Mouse (Mus musculus) C2C12 (cell line): ENCODE measurements around the gene Wfdc16. TPM values are rescaled to one million over a fixed set of nuclear protein-coding genes. Genes with fewer than 3 reads are reported as not detected.
"Not testable (repeated sequence)": the region's sequence is repeated elsewhere in the genome, so short reads cannot be mapped to it uniquely, and the experiment has no call there.

Source experiments
- H3K27me3 ChIP-seq: one replicate; pipeline ENCODE4 v1.6.1; 2011; ENCODE audit not compliant: control insufficient read depth, insufficient read depth, insufficient read length
- H3K36me3 ChIP-seq: one replicate; pipeline ENCODE4 v1.6.1; 2011; ENCODE audit not compliant: control insufficient read depth, insufficient read depth
- H3K4me3 ChIP-seq: one replicate; pipeline ENCODE4 v1.5.1; 2011; ENCODE audit warnings: mild to moderate bottlenecking, control low read depth; ENCODE audit not compliant: poor library complexity, insufficient read depth, severe bottlenecking
- H3K79me2 ChIP-seq: one replicate; pipeline ENCODE4 v1.6.1; 2011; ENCODE audit not compliant: control insufficient read depth, insufficient read depth
- H3K79me3 ChIP-seq: one replicate; pipeline ENCODE4 v1.6.1; 2011; ENCODE audit warnings: low read depth, control low read depth
- H3ac ChIP-seq: one replicate; pipeline ENCODE3; 2011; ENCODE audit warnings: low read depth; ENCODE audit not compliant: control insufficient read depth, insufficient read length
- CEBPB ChIP-seq: IDR thresholded peaks from one replicate; pipeline ENCODE4 v1.6.1; 2011; ENCODE audit warnings: low read depth, mild to moderate bottlenecking, control low read depth, moderate library complexity
- CTCF ChIP-seq: IDR thresholded peaks from one replicate; pipeline ENCODE4 v1.5.1; 2011; ENCODE audit not compliant: control insufficient read depth, insufficient read depth, insufficient read length
- FOSL1 ChIP-seq: IDR thresholded peaks from one replicate; pipeline ENCODE4 v1.8.0; 2011; ENCODE audit warnings: mild to moderate bottlenecking, low read length; ENCODE audit not compliant: poor library complexity, insufficient read depth, severe bottlenecking
- MAX ChIP-seq: IDR thresholded peaks from one replicate; pipeline ENCODE4 v1.6.1; 2011; ENCODE audit warnings: mild to moderate bottlenecking, control low read depth
- MYOD1 ChIP-seq: IDR thresholded peaks from one replicate; pipeline ENCODE4 v1.6.1; 2011; ENCODE audit warnings: low read depth; ENCODE audit not compliant: control insufficient read depth, insufficient read length
- MYOG ChIP-seq: IDR thresholded peaks from one replicate; pipeline ENCODE4 v1.6.1; 2011; ENCODE audit not compliant: control insufficient read depth, insufficient read length; ENCODE audit errors: extremely low read depth
- USF1 ChIP-seq: IDR thresholded peaks from one replicate; pipeline ENCODE4 v1.6.1; 2011; ENCODE audit warnings: low read depth, mild to moderate bottlenecking, control low read depth, moderate library complexity
- polyA plus RNA-seq: library from polyadenylated mRNA; unstranded; fragments of >200 nt; fragmentation: generic; extraction: Trizol; gene quantifications from one replicate; pipeline ENCODE4 v1.2.1, GENCODE M21; 2012; ENCODE audit warnings: missing spikeins

The Wfdc16 gene
- polyA plus RNA-seq, 1 experiment: not detected

DNA sequence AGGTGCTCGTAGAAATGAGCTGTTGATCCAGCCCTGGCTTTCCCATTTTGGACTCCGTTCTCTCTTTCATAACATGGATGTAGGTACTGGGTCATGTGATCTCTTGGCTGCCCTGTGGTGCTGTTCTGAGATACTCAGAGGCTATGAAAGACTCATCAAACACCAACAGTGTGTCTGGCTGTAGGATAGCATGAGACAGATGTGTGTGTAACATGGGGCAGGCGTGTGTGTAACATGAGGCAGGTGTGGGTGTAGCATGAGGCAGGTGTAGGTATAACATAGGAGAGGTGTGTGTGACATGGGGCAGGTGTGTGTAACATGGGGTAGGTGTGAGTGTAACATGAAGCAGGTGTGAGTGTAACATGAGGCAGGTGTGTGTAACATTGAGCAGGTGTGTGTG lies 23.2 kb downstream of the Wfdc16 start:
- Histone ChIP-seq H3K27me3 (peaks cover 12% of the 10 kb centered on the region), H3K79me2 (no peaks in the 10 kb centered on the region), H3ac (no peak overlapping the region), H3K79me3 (no peaks in the 10 kb centered on the region), H3K36me3 (no peaks in the 10 kb centered on the region), H3K4me3 (no peak overlapping the region)
- TF ChIP-seq CEBPB (no peak), CTCF (no peak), MAX (no peak), MYOG (no peak), MYOD1 (no peak), FOSL1 (no peak), USF1 (no peak)

DNA sequence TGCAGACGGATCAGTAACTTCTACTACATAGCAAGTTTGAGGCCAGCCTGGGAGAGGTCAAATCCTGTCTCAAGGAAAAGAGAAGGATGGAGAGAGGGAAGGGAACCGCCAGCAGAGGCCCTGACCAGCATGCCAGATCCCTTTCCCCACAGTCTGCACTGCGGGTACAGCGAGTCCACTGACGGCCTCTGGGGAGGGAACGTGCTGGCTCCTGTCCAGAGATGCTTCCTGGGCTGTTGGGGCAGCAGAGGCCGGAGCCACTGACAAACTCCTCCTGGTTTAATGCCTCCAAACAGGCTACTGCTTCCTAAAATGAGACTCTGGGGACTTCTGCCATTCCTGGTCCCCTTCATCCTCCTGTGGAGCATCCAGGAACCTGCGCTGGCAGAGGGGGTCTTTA lies 25.1 kb downstream of the Wfdc16 start, which contains the start of the genes Wfdc6b and Wfdc8:
Gene Wfdc6b, plus strand, starts transcription at position 52 of the 400 bp plus-strand sequence.
Gene Wfdc8, minus strand, starts transcription at position 156 of the 400 bp plus-strand sequence.
- not testable (repeated sequence) for H3K36me3 ChIP-seq, H3K79me3 ChIP-seq, H3K79me2 ChIP-seq, H3ac ChIP-seq, H3K4me3 ChIP-seq
- H3K27me3 ChIP-seq: peaks cover 15% of the 10 kb centered on the region

DNA sequence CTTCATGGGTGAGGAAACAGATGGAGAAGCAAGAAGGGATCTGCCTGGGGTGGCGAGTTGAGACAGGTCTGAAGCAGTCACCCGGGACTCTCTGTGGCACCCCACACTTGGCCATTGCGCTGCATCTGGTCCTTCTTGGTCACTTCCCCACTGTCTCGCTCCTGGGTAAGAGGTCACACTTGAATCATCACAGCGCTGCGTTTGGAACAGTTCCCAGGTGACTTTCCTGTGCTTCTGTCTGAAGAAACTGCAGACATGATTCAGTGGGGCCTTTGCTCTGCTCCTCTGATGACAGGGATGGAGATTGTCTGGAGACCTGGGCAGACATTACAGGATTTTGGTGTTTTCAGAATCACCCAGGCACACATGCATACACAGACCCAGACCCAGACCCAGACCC lies 29.8 kb downstream of the Wfdc16 start:
- no peak overlapping the region for H3K4me3 ChIP-seq
- peaks cover 35% of the 10 kb centered on the region for H3K27me3 ChIP-seq

DNA sequence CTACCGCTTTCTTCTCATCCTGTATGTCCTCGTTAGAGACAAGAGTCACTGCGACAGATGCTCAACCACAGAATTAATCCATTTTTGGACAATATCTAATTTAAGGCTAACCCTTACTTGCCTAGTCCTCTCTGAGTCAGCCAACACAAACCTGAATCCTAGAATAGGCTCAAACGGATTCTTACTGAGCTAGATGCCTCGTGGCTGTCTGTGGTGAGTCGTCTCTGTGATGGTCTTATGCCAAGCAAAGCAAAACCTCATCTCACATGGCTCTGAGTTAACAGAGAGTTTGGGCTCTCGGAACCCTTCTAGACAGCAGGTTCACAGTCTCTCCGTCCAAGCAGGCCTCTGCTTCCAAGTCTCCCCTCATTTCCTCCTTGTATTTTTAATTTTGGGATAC lies 34.2 kb downstream of the Wfdc16 start:
- Histone ChIP-seq H3K4me3 (no peak overlapping the region), H3K79me3 (no peaks in the 10 kb centered on the region), H3K36me3 (no peaks in the 10 kb centered on the region), H3ac (no peak overlapping the region), H3K79me2 (no peaks in the 10 kb centered on the region), H3K27me3 (peaks cover 36% of the 10 kb centered on the region)
- TF ChIP-seq MYOD1 (no peak), CEBPB (no peak), MYOG (no peak), MAX (no peak), USF1 (no peak), FOSL1 (no peak), CTCF (no peak)

More for the DNA sequence above, 29.8 kb downstream of the Wfdc16 start:
- H3K36me3 ChIP-seq: no peaks in the 10 kb centered on the region
- no peaks in the 10 kb centered on the region for H3K79me2 ChIP-seq
- TF ChIP-seq CEBPB (no peak), MYOG (no peak), CTCF (no peak), FOSL1 (no peak)
- H3ac ChIP-seq: no peak overlapping the region
- no peaks in the 10 kb centered on the region for H3K79me3 ChIP-seq

DNA sequence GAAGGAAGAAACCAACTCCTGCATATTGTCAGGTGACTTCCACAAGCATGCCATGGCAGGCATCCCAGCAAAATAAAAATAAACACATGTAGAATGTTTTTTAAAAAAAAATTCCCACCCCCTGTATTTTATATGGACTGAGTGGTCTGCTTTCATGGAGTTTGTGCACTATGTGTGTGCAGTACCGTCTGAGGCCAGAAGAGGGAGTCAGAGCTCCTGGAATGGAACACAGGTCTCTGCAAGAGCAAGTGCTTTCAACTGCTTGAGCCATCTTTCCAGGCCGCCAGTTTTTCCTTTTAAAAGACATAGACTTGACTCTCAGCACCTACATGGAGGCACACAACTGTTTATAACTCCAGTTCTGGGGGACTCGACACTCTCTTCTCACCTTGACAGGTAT lies 35.1 kb downstream of the Wfdc16 start:
- Histone ChIP-seq H3K27me3 (peaks cover 33% of the 10 kb centered on the region), H3K36me3 (no peaks in the 10 kb centered on the region), H3K79me3 (no peaks in the 10 kb centered on the region), H3K4me3 (no peak overlapping the region), H3ac (no peak overlapping the region), H3K79me2 (no peaks in the 10 kb centered on the region)
- TF ChIP-seq MYOG (no peak), FOSL1 (no peak), CTCF (no peak), USF1 (no peak), MYOD1 (no peak), CEBPB (no peak), MAX (no peak)

DNA sequence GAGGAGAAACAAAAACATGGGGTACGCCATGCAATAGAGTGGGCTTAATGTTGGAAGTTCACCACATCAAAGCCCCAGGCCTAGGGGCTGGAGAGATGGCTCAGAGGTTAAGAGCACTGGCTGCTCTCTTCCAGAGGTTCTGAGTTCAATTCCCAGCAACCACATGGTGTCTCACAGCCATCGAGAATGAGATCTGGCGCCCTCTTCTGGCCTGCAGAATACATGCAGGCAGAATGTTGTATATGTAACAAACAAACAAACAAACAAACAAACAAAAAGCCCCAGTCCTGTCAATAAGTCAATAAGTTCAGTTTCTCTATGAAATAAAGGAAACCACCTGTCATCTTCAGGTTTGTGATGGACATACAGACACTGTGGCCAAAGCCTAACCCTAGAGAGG lies 38.4 kb downstream of the Wfdc16 start:
- Histone ChIP-seq H3K27me3 (peaks cover 31% of the 10 kb centered on the region), H3K4me3 (no peak overlapping the region), H3K79me2 (no peaks in the 10 kb centered on the region), H3K36me3 (no peaks in the 10 kb centered on the region), H3ac (no peak overlapping the region), H3K79me3 (no peaks in the 10 kb centered on the region)
- TF ChIP-seq CTCF (no peak), MAX (no peak), MYOG (no peak), FOSL1 (no peak), USF1 (no peak), CEBPB (no peak), MYOD1 (no peak)
